Mouse (Mus musculus) heart, embryonic 15.5 days (tissue): ENCODE measurements around the gene Lmo7. TPM values are rescaled to one million over a fixed set of nuclear protein-coding genes. Genes with fewer than 3 reads are reported as not detected.
A peak's percentile ranks its signal among the peaks of the same experiment; 100 is the strongest.

Source experiments
- ATAC-seq: fragments of 200-750 bp; cut with Nextera tagmentation; replicated peaks from 2 replicates; pipeline ENCODE4 v1.8.0; 2017; ENCODE audit warnings: low read depth, moderate TSS enrichment; ENCODE audit not compliant: insufficient number of reproducible peaks, insufficient read depth, low FRiP score
- H3K27ac ChIP-seq: fragments of 300-500 bp; sonication (generic); 2 replicates; pipeline ENCODE4 v1.5.1; 2015; ENCODE audit warnings: mild to moderate bottlenecking, inconsistent platforms
- H3K27me3 ChIP-seq: fragments of 300-500 bp; sonication (generic); 2 replicates; pipeline ENCODE4 v1.6.1; 2015; ENCODE audit warnings: inconsistent platforms
- H3K36me3 ChIP-seq: fragments of 300-500 bp; sonication (generic); 2 replicates; pipeline ENCODE4 v1.6.1; 2015; ENCODE audit warnings: mild to moderate bottlenecking, inconsistent platforms
- H3K4me1 ChIP-seq: fragments of 300-500 bp; sonication (generic); replicated peaks from 2 replicates; pipeline ENCODE4 v1.6.1; 2015; ENCODE audit warnings: inconsistent platforms
- H3K4me2 ChIP-seq: fragments of 300-500 bp; sonication (generic); 2 replicates; pipeline ENCODE4 v1.6.1; 2015; ENCODE audit warnings: inconsistent platforms, mild to moderate bottlenecking, moderate library complexity
- H3K4me3 ChIP-seq: fragments of 300-500 bp; sonication (generic); 2 replicates; pipeline ENCODE4 v1.5.1; 2015; ENCODE audit warnings: mild to moderate bottlenecking, inconsistent platforms
- H3K9ac ChIP-seq: fragments of 300-500 bp; sonication (generic); 2 replicates; pipeline ENCODE4 v1.6.1; 2015; ENCODE audit warnings: mild to moderate bottlenecking, inconsistent platforms
- H3K9me3 ChIP-seq: fragments of 300-500 bp; sonication (generic); replicated peaks from 2 replicates; pipeline ENCODE4 v1.6.1; 2016; ENCODE audit warnings: inconsistent platforms
- WGBS: fragments of 180-500 bp; shearing (Covaris S2); methylation state at CpG from one replicate; pipeline ENCODE4 v1.1.7; 2015; ENCODE audit warnings: mixed read lengths; 5-methylcytosine and 5-hydroxymethylcytosine counted together
- polyA plus RNA-seq: library from polyadenylated mRNA; unstranded; fragments of >200 nt; fragmentation: Nextera tagmentation; extraction: Ambion mirVana; gene quantifications from 2 replicates; pipeline ENCODE4 v1.2.1, GENCODE M21; 2015

Gene Lmo7
- polyA plus RNA-seq, 1 experiment from 2014 or later, result 261 TPM

DNA sequence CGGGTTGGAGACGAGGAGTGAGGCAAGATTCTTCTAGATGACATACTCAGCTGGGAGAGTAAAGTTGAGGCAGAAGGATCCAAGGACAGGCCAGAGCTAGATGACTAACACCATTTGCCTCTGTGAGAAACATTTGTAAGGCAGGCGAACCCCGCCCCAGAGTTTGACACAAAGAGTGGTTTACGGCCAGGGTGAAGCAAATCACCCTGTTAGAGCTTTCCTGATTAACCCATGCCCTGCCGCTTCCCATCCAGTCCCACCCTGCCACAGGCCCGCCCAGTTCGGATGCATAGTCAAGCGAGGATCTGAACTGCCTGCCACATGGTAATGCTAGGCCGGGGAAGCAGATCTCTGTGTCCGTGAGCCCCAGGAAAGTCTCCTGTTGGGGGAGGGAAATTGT, 51.5 kb downstream of the Lmo7 start:
- 71% methylated on average over 11 of the region's 11 CpGs for WGBS
- no peaks in the 10 kb centered on the region for H3K27me3 ChIP-seq
- H3K9me3 ChIP-seq, result no peaks in the 10 kb centered on the region
- ATAC-seq, result no peak
- no peak overlapping the region for H3K4me2 ChIP-seq
- H3K4me3 ChIP-seq, result no peak overlapping the region
- no peak overlapping the region for H3K27ac ChIP-seq
- H3K4me1 ChIP-seq, result no peaks in the 10 kb centered on the region
- no peaks in the 10 kb centered on the region for H3K36me3 ChIP-seq
- no peak overlapping the region for H3K9ac ChIP-seq

- WGBS, result 18% methylated on average over 3 of the region's 3 CpGs
- Histone ChIP-seq H3K27ac (no peak overlapping the region), H3K9ac (no peak overlapping the region), H3K36me3 (no peaks in the 10 kb centered on the region), H3K4me1 (no peaks in the 10 kb centered on the region), H3K4me2 (no peak overlapping the region), H3K27me3 (no peaks in the 10 kb centered on the region), H3K4me3 (no peak overlapping the region), H3K9me3 (no peaks in the 10 kb centered on the region)
- no peak for ATAC-seq
Observed at GRCm38 (mm10) chr14:101781943-101782510, 52.3 kb downstream of the Lmo7 start.

DNA sequence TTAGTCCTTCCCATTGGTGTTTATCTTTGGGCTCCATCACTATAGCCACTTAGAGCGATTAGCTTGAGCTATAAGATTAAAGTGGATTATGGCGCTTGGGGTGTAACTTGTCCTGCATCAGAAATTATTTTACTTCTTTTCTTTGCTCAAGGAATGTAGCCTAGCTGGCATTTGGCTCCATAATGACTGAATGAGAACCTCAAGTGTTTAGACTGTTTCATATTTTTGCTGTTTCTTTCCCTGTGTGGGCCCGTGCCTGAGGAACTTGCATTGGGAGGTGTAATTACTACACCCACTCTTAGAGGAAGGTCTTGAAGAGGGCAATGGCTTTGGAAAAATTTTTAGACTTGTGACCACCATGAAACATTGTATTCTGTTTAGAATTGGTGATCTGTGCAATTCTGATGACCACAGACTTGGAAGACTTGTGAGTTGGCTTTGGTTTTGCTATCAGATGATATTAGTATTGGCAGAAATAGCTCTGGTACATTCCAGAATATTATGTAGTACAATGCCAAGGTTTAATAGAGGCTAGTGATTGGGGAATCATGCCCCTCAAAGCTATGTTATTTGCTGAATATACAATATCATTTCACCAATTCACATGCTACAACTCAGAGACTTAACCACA, 54.7 kb downstream of the Lmo7 start:
- Histone ChIP-seq H3K36me3 (no peaks in the 10 kb centered on the region), H3K4me1 (peaks cover 6% of the 10 kb centered on the region; the same call in 1 of the 2 replicates), H3K4me2 (no peak overlapping the region), H3K27me3 (no peaks in the 10 kb centered on the region), H3K27ac (no peak overlapping the region), H3K9me3 (no peaks in the 10 kb centered on the region), H3K4me3 (no peak overlapping the region), H3K9ac (no peak overlapping the region)
- 88% methylated on average over 3 of the region's 3 CpGs for WGBS
- no peak for ATAC-seq

GRCm38 (mm10) chr14:101787903-101788302, 58.1 kb downstream of the Lmo7 start:
- WGBS, result 44% methylated on average over 5 of the region's 5 CpGs

GRCm38 (mm10) chr14:101788475-101788874, 58.7 kb downstream of the Lmo7 start:
- Histone ChIP-seq H3K4me2 (no peak overlapping the region), H3K9me3 (no peaks in the 10 kb centered on the region), H3K9ac (no peak overlapping the region), H3K4me1 (peaks cover 6% of the 10 kb centered on the region; the same call in 1 of the 2 replicates), H3K27ac (no peak overlapping the region), H3K36me3 (no peaks in the 10 kb centered on the region), H3K4me3 (no peak overlapping the region), H3K27me3 (no peaks in the 10 kb centered on the region)
- ATAC-seq, result no peak
- 73% methylated on average over 5 of the region's 6 CpGs for WGBS

More at GRCm38 (mm10) chr14:101787903-101788302, 58.1 kb downstream of the Lmo7 start:
- Histone ChIP-seq H3K36me3 (no peaks in the 10 kb centered on the region), H3K4me3 (no peak overlapping the region), H3K27ac (peak overlapping the region; percentile 45), H3K9ac (no peak overlapping the region), H3K27me3 (no peaks in the 10 kb centered on the region), H3K9me3 (no peaks in the 10 kb centered on the region), H3K4me1 (peaks cover 6% of the 10 kb centered on the region; the same call in 1 of the 2 replicates), H3K4me2 (peak overlapping the region; percentile 37; the same call in 1 of the 2 replicates)
- ATAC-seq, result no peak; the same call in 1 of the 2 replicates

GRCm38 (mm10) chr14:101794553-101795177, 64.9 kb downstream of the Lmo7 start:
- Histone ChIP-seq H3K27ac (peak overlapping the region; percentile 59), H3K4me1 (peaks cover 16% of the 10 kb centered on the region), H3K27me3 (no peaks in the 10 kb centered on the region), H3K36me3 (no peaks in the 10 kb centered on the region), H3K9me3 (no peaks in the 10 kb centered on the region), H3K4me2 (no peak overlapping the region), H3K4me3 (no peak overlapping the region), H3K9ac (no peak overlapping the region)
- peak; percentile 64; the same call in 1 of the 2 replicates for ATAC-seq
- WGBS, result 66% methylated on average over 10 of the region's 10 CpGs

DNA sequence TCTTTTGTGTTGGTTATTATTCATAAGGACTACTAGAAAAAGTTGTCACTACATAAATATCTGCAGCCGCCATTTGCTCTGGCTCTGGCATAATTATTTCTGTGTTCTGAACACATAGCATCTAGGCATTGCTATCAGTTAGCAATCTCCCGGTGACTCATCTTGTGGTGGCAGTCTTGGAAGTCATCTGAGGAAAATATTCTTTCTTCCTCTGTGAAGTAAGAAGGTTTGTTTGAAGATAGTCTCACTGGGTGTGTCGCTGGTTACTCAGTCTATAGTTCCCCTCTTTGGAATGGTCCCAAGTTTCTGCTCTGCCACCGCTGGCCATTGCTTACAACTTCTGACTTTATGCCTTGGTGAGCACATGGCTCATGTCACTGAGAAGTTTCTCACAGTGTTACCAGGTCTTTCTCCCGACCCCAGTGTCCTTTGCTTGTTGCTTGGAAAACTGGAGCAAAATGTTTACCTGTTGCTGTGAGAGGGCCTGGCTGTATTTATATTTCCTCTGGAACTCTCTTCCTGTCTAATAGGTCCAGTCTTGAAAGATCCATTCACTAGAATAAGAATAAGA, 68.3 kb downstream of the Lmo7 start:
- Histone ChIP-seq H3K27ac (no peak overlapping the region), H3K36me3 (no peaks in the 10 kb centered on the region), H3K9me3 (no peaks in the 10 kb centered on the region), H3K27me3 (no peaks in the 10 kb centered on the region), H3K4me2 (no peak overlapping the region), H3K9ac (no peak overlapping the region), H3K4me3 (no peak overlapping the region), H3K4me1 (peaks cover 22% of the 10 kb centered on the region)
- 67% methylated on average over 5 of the region's 5 CpGs for WGBS
- ATAC-seq, result no peak

DNA sequence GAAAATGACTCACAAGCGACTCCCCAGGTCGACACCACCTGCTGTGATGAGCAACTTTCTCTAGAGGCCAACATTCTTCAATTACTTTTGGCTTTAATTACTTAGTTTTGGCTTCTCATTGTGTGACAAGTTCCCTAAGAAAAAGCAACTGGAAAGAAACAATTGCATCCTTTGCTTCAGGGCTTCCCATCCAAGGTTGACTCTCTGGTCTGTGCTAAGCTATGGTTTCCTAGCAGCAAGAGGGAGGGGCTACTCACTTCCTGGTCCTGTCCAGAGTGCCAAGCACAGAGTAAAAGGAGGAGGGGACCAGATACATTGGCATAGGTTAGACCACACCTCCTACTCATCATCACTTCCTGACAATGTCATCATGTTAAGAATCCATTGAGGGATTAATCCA, 69.0 kb downstream of the Lmo7 start:
- H3K9me3 ChIP-seq, result no peaks in the 10 kb centered on the region
- H3K27ac ChIP-seq, result no peak overlapping the region
- no peak overlapping the region for H3K4me2 ChIP-seq
- H3K36me3 ChIP-seq, result no peaks in the 10 kb centered on the region
- no peaks in the 10 kb centered on the region for H3K27me3 ChIP-seq
- 93% methylated on average over 2 of the region's 2 CpGs for WGBS
- no peak overlapping the region for H3K9ac ChIP-seq
- no peak for ATAC-seq
- H3K4me1 ChIP-seq, result peaks cover 22% of the 10 kb centered on the region
- no peak overlapping the region for H3K4me3 ChIP-seq

- 59% methylated on average over 1 of the region's 1 CpGs for WGBS
- Histone ChIP-seq H3K4me1 (peaks cover 12% of the 10 kb centered on the region), H3K36me3 (no peaks in the 10 kb centered on the region), H3K27me3 (no peaks in the 10 kb centered on the region), H3K4me3 (no peak overlapping the region), H3K4me2 (no peak overlapping the region), H3K9ac (no peak overlapping the region), H3K27ac (peak overlapping the region; percentile 42; the same call in 1 of the 2 replicates), H3K9me3 (no peaks in the 10 kb centered on the region)
- no peak for ATAC-seq
Observed at GRCm38 (mm10) chr14:101801674-101802073, 71.9 kb downstream of the Lmo7 start.

DNA sequence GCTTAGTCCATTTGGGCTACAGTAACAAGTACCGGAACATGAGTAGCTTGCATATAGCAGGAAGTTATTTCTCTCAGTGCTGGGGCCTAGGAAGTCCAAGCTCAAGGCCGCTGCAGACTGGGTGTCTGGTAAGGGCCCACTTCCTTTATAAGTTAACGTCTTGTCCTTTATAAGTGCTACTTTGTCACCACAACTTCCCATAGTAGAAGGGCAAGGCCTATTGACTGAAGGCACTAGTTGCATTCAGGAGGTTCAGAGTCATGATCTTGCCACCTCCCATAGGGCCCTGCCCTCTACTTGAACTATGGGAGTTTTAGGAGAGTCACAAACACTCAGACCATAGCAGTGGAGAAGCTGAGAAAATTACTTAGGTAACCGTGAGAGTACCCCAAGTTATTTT, 74.4 kb downstream of the Lmo7 start:
- peaks cover 8% of the 10 kb centered on the region for H3K4me1 ChIP-seq
- ATAC-seq, result no peak
- WGBS, result 72% methylated on average over 4 of the region's 4 CpGs

DNA sequence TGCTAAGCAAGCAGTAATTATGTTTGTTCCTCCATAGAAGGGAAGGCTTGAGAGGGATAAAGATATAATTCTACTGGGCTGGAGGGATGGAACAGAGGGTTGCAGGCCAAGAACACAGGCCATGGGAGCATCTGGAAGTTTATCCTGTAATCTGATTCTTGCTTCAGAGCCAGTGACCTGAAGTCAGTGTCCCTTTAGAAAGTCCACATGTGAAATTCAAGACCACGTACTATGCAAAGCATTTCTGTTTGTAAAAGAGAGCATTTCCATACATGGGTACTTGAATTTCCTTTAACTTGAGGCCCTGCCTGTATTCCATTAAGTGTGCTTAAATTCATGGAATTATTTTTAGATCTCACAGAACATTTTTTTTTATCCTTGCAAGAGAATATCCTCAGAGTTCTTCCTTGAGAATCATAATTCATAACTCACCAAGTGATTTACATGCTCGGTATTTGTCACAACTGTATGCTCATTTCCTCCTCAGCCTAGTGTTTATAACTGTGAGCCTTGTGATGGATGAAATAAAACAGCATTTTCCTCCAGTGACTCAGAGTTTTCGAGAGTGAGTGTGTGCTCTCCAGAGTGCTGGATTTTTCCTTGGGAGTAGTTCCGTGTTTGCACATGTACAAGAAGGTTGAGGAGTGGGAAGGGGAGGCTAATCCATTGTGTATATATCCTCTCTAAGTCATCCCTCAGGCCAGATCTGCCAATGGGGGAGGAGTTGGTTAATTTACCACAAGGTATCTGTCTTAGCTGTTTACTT, 75.0 kb downstream of the Lmo7 start:
- no peak overlapping the region for H3K9ac ChIP-seq
- 58% methylated on average over 4 of the region's 4 CpGs for WGBS
- 0 out of 2 replicates have a peak overlapping the region, but pooled peaks have one; percentile 12 for H3K27ac ChIP-seq
- no peak for ATAC-seq
- H3K4me2 ChIP-seq, result no peak overlapping the region
- H3K4me3 ChIP-seq, result no peak overlapping the region
- no peaks in the 10 kb centered on the region for H3K9me3 ChIP-seq
- peaks cover 8% of the 10 kb centered on the region for H3K4me1 ChIP-seq
- no peaks in the 10 kb centered on the region for H3K27me3 ChIP-seq
- no peaks in the 10 kb centered on the region for H3K36me3 ChIP-seq

More for the DNA sequence above, 74.4 kb downstream of the Lmo7 start:
- Histone ChIP-seq H3K36me3 (no peaks in the 10 kb centered on the region), H3K9me3 (no peaks in the 10 kb centered on the region), H3K4me3 (no peak overlapping the region), H3K9ac (no peak overlapping the region), H3K27ac (0 out of 2 replicates have a peak overlapping the region, but pooled peaks have one; percentile 12), H3K27me3 (no peaks in the 10 kb centered on the region), H3K4me2 (no peak overlapping the region)
